Mouse (Mus musculus): ENCODE measurements around the gene Fbxw5.
"Not testable (repeated sequence)": the region's sequence is repeated elsewhere in the genome, so short reads cannot be mapped to it uniquely, and the experiment has no call there.

Fbxw5 gene

DNA sequence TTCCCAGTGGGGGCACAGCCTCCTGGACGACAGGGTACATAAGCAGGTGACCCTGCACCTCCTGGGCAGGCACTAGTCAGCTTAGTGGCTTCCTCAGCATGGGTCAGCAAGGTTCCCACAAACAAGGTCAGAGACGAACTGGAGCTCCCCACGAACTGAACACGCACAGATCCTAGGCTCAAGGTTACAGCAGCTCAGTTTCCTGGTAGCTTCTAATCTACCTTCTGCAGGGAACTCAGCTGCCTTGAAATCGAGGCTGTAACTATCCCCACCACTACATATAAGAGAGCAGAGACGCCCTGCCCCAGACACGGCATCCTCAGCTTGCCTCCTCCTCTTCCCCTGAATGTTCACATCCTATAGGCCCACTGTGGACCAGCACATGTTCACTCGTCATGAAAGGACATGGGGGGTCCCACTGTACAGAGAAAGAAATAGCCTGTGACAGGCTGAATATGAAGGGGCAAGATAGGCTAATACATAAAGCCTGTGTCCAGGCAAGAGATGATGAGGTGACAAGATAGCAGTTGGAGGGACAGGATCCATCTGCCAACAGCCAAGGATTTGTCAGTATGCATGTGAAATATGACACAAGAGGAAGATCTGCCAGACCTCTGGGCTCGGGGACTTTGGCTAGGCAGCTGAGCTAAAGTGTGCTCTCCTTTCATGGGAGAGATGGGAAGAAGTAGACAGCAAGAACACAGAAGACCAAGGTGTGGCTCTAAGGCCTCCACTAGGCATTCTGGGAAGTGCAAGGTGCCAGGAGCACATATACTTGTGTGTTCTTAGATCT is 26.2 kb downstream of the Fbxw5 start:
- DNase-seq = no peak

DNA sequence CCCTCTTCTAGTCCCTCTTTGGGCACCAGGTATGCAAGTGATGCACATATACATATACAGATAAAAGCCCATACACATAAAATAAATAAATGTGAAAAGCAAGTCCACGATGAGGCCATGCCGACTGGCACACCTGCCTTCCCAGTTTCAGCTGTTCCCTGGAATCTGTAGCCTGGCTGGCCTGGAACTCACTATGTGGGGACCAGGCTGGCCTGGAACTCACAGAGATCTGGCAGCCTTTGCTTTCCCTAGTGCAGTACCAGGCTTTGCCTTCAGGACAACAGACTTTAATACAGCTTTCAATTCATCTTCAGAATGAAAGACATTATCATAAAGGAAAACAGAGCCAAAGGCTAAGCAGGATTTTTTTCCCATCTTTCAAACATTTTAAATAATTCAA is 33.2 kb downstream of the Fbxw5 start:
- DNase-seq = no peak

DNA sequence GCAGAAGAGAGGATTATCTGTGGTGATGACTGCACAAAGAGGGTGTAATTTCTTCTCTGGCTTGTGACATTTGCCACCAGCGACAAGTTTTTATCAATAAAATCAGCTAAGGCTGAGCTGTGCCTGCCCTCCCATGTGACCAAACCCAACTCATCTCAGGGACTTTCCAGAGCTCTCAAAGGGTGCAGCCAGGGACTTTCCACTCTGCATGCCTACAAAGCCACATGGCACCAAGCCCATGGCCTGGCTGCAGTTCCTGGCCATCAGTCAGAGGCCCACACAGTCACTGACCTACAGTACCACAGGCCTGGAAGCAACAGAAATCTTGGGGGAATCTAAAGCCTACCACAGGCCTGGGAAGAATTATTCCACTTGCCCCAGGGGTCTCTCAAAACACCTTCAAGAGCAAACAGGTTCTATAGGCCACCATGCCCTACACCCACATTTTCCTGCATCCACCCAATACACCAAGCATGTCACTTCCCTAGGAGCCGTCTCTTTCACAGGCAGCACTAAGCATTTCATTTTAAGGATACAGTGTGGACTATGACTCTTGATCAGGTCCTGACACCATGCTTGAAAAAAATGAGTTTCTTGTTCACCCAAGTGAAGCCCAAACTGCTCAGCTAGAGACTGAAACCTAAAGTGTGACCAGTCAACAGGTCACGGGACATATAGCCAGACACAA is 33.8 kb downstream of the Fbxw5 start:
- DNase-seq = no peak

- DNase-seq = no peak
Observed at GRCm38 (mm10) chr2:25534866-25535182, 34.3 kb downstream of the Fbxw5 start.

DNA sequence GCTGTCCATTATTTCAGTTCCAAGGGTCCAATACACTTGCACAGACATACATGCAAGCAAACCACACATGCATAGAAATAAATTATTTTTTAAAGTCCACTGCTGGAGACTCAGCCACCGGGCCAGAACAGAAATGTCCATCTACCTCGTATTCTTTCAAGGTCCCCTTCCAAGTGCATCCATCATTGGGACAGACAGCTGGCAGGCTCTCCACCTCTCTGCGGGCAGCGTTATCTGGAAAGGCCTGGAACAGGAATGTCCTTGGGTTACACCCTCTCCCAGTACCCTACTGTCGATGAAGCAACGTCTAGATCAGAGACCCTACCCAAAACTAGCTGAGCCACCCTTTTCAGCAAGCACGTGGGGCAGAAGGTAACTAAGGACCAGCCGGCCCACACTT is 36.0 kb downstream of the Fbxw5 start:
- no peak for DNase-seq

- no peak for DNase-seq
Observed at GRCm38 (mm10) chr2:25540541-25540948, 40.0 kb downstream of the Fbxw5 start.

DNA sequence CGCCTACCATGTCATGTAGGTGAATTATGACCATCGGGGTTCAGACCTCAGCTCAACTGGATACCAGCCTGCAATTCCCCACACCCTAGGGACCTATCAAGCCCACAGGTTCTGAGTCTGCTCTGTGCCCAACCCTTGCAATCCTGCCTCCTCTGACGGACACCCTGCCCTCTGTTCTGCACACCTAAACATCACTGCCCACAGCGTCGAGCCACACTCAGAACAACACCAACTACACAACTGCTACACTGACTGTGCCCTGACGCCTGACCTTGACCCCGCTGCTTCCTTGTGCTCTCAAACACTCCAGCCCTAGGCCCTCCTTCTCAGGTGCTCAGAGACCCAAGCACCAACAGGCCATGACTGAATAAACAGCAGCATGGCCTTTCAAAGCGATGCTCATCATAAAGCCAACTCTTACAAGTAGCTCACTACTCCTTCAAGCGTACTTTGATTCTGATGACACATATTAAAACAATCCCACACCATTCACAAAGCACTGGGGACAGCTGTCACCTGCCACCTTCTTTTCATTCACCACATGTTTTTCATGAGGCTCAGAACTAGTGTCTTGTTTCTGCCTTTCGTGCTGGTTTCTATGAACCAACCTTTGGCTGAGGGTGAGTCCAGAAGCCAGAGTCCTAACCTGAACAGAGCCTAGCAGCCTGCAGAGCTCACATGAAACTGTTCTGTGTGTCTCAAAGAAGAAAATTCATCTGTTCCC is 41.3 kb downstream of the Fbxw5 start:
- no peak for DNase-seq

- no peak for DNase-seq
Observed at GRCm38 (mm10) chr2:25545996-25546810, 45.7 kb downstream of the Fbxw5 start.

DNA sequence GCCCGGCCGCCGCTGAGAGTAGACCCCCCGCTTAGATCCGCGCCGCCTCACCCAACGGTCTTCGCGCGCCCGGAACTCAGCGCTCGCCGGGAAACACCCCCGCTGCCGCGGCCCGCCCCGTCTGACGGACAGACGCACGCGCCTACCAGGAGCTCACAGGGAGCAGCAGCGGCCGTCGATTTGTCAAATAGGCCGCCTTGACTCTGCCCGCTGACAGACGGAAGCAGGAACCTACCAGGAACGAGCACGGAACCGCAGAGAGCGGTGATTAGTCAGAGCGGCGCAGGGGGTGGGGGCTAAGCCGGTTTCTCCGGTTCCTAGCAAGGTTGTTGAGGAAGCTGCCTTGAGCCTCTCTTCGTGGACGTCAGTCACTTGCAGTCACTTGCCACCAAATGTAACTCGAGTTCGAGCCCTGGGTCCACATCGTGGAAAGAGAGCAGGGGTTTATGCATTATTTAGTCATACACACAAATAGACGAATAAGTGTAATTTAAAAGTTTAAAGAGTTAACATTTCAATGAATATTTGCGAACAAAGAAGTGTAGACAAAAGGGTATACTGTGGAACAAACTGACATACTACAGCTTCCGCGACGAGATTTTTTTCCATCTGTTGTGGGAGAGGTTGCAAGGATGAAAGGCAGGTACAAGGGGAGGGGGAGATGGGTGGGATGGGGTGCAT is 46.4 kb downstream of the Fbxw5 start, which contains the start of gene Traf2:
Gene Traf2, minus strand, starts transcription at position 130 of the 681 bp plus-strand sequence.
- peak; percentile 98 for DNase-seq

GRCm38 (mm10) chr2:25549021-25549991 is 48.8 kb downstream of the Fbxw5 start:
- DNase-seq = peak; percentile 69

DNA sequence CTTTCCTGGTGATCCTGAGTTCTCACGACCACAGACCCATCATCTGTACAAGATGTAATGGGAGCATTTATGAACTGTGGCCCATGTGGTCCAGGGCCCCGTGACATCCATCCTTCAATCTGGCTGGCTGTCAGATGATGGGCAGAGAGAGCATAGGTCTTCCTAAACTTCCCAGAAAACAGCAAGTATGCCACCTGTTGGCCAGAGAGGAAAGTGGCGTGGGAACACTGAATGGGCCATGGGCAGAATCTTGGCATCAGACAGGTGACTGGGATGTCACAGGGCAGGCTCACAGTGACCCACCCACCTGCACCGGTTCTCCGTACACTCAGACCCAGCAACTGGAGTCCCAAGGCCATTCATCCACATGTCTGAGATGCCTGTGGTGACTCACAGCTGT is 50.6 kb downstream of the Fbxw5 start:
- peak; percentile 62 for DNase-seq

- DNase-seq = not testable (repeated sequence)
Observed at GRCm38 (mm10) chr2:25553171-25553786, 52.7 kb downstream of the Fbxw5 start.

All from thymus, postnatal 4 days (tissue).